Mouse (Mus musculus): ENCODE measurements around the gene Zmym5. TPM values are rescaled to one million over a fixed set of nuclear protein-coding genes. Genes with fewer than 3 reads are reported as not detected.
"Not testable (repeated sequence)": the region's sequence is repeated elsewhere in the genome, so short reads cannot be mapped to it uniquely, and the experiment has no call there.

Zmym5 gene
- 18.2 and 22.6 TPM in 2 replicates for polyA plus RNA-seq (2014; fragmentation: Nextera tagmentation; extraction: Ambion mirVana)

DNA sequence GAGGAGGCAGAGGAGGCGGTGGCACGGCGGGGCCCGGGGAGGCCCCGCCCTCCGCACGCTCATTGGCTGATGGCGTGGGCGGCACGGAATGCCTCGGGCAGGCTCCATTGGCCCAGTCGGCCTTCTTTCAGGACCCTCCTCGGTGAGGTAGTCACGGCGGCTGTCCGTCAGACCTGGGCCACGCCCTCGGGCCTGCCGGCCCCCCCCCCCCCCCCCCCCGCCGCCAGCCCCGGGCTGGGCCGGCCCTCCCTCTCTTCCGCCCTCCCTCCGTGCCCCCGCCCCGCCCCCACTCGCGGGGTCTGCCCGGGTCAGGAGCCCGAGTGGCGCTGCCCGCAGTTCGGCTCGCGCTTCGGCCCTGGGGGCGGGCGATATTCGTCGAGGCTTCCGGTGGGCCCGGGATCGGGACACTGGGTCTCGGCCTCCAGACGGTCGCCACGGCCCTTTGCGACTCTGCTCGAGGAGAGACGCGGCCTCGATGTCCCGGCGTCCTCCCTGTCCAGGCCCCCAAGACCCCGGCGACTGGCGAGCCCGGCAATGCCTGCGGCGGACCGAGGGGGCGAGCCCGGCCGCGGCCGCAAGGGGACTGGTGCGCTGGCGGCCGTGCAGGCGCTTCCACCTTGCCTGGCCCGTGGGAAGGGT, at the start of gene Zmym5:
Gene Zmym5, minus strand, starts transcription at position 16 of the 639 bp plus-strand sequence.
- H3K4me1 ChIP-seq (replicated peaks; ENCODE audit: control insufficient read depth, insufficient read depth, low read length) = peaks cover 15% of the 10 kb centered on the region
- not testable (repeated sequence) for H3K9me3 ChIP-seq (ENCODE audit: control insufficient read depth, low read length); H3K27me3 ChIP-seq (replicated peaks; ENCODE audit: control insufficient read depth, insufficient read depth, low read length); H3K36me3 ChIP-seq (ENCODE audit: control insufficient read depth, insufficient read depth, low read length)
- peak; percentile 95 for DNase-seq (ENCODE audit: low spot score)
- under 1% methylated on average over 28 of the region's 72 CpGs for WGBS
- H3K4me2 ChIP-seq (ENCODE audit: low read length) = peak within 1 kb of the TSS; percentile 79
- peak; percentile 98 for ATAC-seq (replicated peaks; ENCODE audit: low FRiP score, low TSS enrichment, low read depth)
- H3K27ac ChIP-seq (ENCODE audit: low read depth) = peak within 1 kb of the TSS; percentile 95
- peak within 1 kb of the TSS; percentile 61 for H3K4me3 ChIP-seq (ENCODE audit: low read depth, low read length)
- H3K9ac ChIP-seq (ENCODE audit: low read length) = peak within 1 kb of the TSS; percentile 78

DNA sequence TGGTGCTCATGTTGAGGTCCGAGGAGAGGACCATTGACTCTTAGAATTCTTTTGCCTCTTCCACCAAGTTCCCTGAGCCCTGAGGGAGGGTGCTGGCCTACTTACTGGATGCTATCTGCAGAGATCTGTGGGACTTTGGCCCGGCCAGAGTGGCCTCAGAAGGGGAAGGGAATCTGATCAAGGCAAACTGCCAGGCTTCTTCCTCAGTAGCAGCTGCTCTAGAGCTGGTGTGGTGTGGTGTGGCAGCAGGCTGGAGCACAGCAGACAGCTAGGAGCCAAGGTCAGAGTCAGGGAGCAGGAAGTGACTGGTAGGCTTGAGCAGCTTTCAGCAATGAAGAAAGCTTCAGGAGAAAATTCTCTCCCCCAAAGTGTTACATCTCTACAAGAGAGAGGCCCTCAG, 38.2 kb upstream of the Zmym5 start:
- Histone ChIP-seq H3K4me1 (replicated peaks; ENCODE audit: control insufficient read depth, insufficient read depth, low read length) (no peaks in the 10 kb centered on the region), H3K4me3 (ENCODE audit: low read depth, low read length) (no peak overlapping the region), H3K27ac (ENCODE audit: low read depth) (no peak overlapping the region), H3K4me2 (ENCODE audit: low read length) (no peak overlapping the region), H3K36me3 (ENCODE audit: control insufficient read depth, insufficient read depth, low read length) (no peaks in the 10 kb centered on the region), H3K27me3 (replicated peaks; ENCODE audit: control insufficient read depth, insufficient read depth, low read length) (no peaks in the 10 kb centered on the region), H3K9me3 (ENCODE audit: control insufficient read depth, low read length) (peaks cover 7% of the 10 kb centered on the region), H3K9ac (ENCODE audit: low read length) (no peak overlapping the region)
- 74% methylated on average over 2 of the region's 2 CpGs for WGBS
- ATAC-seq (replicated peaks; ENCODE audit: low FRiP score, low TSS enrichment, low read depth) = no peak
- DNase-seq (ENCODE audit: low spot score) = no peak

GRCm38 (mm10) chr14:56848322-56848721, 36.8 kb upstream of the Zmym5 start:
- Histone ChIP-seq H3K4me2 (ENCODE audit: low read length) (no peak overlapping the region), H3K9ac (ENCODE audit: low read length) (no peak overlapping the region), H3K27me3 (replicated peaks; ENCODE audit: control insufficient read depth, insufficient read depth, low read length) (no peaks in the 10 kb centered on the region), H3K4me1 (replicated peaks; ENCODE audit: control insufficient read depth, insufficient read depth, low read length) (no peaks in the 10 kb centered on the region), H3K9me3 (ENCODE audit: control insufficient read depth, low read length) (no peaks in the 10 kb centered on the region), H3K36me3 (ENCODE audit: control insufficient read depth, insufficient read depth, low read length) (no peaks in the 10 kb centered on the region), H3K4me3 (ENCODE audit: low read depth, low read length) (no peak overlapping the region), H3K27ac (ENCODE audit: low read depth) (no peak overlapping the region)
- no peak for DNase-seq (ENCODE audit: low spot score)
- no peak for ATAC-seq (replicated peaks; ENCODE audit: low FRiP score, low TSS enrichment, low read depth)
- WGBS = 54% methylated on average over 2 of the region's 2 CpGs

DNA sequence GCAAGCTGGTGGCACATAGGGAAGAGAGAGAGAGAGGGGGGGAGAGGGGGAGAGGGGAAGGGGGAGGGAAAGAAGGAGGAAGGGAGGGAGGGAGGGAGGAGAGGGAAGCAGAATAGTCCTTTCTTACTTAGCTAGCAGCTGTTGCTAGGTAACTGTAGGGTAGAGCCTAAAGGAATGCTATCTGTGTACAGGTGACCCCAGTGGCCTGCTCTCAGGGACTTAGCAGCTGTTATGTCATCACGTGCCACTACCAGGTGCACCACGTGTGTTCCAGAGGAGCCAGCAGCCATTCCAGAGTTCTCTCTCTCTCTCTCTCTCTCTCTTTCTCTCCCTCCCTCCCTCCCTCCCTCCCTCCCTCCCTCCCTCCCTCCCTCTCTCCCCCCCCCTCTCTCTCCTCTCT, 33.0 kb upstream of the Zmym5 start:
- no peak overlapping the region for H3K27ac ChIP-seq (ENCODE audit: low read depth)
- H3K9me3 ChIP-seq (ENCODE audit: control insufficient read depth, low read length) = no peaks in the 10 kb centered on the region
- no peaks in the 10 kb centered on the region for H3K36me3 ChIP-seq (ENCODE audit: control insufficient read depth, insufficient read depth, low read length)
- no peak overlapping the region for H3K4me2 ChIP-seq (ENCODE audit: low read length)
- H3K9ac ChIP-seq (ENCODE audit: low read length) = no peak overlapping the region
- no peaks in the 10 kb centered on the region for H3K27me3 ChIP-seq (replicated peaks; ENCODE audit: control insufficient read depth, insufficient read depth, low read length)
- WGBS = 36% methylated on average over 2 of the region's 2 CpGs
- no peak overlapping the region for H3K4me3 ChIP-seq (ENCODE audit: low read depth, low read length)
- ATAC-seq (replicated peaks; ENCODE audit: low FRiP score, low TSS enrichment, low read depth) = peak; percentile 81; the same call in 1 of the 2 replicates
- H3K4me1 ChIP-seq (replicated peaks; ENCODE audit: control insufficient read depth, insufficient read depth, low read length) = no peaks in the 10 kb centered on the region
- DNase-seq (ENCODE audit: low spot score) = no peak

DNA sequence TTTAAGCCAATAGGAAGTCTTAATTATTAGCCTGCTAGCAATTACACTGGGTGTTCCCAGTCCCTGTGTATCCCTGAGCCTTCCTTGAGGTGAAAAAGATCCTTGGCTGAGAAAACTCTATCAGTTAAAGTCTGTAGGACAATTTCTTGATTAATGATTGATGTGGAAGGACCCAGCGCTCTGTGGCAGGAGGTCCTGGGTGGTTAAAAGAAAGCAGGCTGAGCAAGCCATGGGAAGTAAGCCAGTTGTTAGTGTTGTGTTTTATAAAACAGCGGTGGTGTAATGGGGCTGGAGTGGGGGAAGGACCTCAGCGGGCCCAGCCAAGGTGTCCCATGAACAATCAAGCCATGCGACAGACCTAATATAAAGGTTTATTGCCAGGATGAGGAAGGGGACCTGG, 32.5 kb upstream of the Zmym5 start:
- H3K36me3 ChIP-seq (ENCODE audit: control insufficient read depth, insufficient read depth, low read length) = no peaks in the 10 kb centered on the region
- DNase-seq (ENCODE audit: low spot score) (no peak), ATAC-seq (replicated peaks; ENCODE audit: low FRiP score, low TSS enrichment, low read depth) (no peak)
- H3K4me3 ChIP-seq (ENCODE audit: low read depth, low read length) = no peak overlapping the region
- no peaks in the 10 kb centered on the region for H3K9me3 ChIP-seq (ENCODE audit: control insufficient read depth, low read length)
- no peak overlapping the region for H3K27ac ChIP-seq (ENCODE audit: low read depth)
- H3K4me1 ChIP-seq (replicated peaks; ENCODE audit: control insufficient read depth, insufficient read depth, low read length) = no peaks in the 10 kb centered on the region
- H3K4me2 ChIP-seq (ENCODE audit: low read length) = no peak overlapping the region
- 40% methylated on average over 4 of the region's 4 CpGs for WGBS
- no peaks in the 10 kb centered on the region for H3K27me3 ChIP-seq (replicated peaks; ENCODE audit: control insufficient read depth, insufficient read depth, low read length)
- no peak overlapping the region for H3K9ac ChIP-seq (ENCODE audit: low read length)

DNA sequence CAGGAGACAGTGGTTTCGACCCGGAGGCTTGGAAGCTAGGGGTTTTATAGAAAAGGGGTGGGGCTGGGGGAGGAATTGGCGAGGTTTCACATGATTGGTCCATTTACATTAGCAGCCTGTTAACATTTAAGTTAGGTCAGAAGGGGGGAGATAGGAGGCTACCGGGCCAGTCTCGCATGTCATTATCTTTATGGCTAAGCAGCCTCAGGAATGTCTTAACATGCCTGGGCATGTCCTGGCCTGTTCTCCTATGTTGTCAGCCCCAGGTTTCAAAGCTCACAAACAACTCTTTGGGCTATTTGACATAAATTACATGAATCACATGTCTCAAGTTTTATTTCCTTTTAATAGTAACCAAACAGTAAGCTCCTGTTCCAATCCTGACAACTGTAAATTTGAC, 23.1 kb upstream of the Zmym5 start:
- not testable (repeated sequence) for ATAC-seq (replicated peaks; ENCODE audit: low FRiP score, low TSS enrichment, low read depth); H3K9ac ChIP-seq (ENCODE audit: low read length); H3K4me3 ChIP-seq (ENCODE audit: low read depth, low read length); H3K27ac ChIP-seq (ENCODE audit: low read depth); H3K9me3 ChIP-seq (ENCODE audit: control insufficient read depth, low read length); H3K4me1 ChIP-seq (replicated peaks; ENCODE audit: control insufficient read depth, insufficient read depth, low read length); H3K27me3 ChIP-seq (replicated peaks; ENCODE audit: control insufficient read depth, insufficient read depth, low read length); H3K36me3 ChIP-seq (ENCODE audit: control insufficient read depth, insufficient read depth, low read length); DNase-seq (ENCODE audit: low spot score); H3K4me2 ChIP-seq (ENCODE audit: low read length)
- 84% methylated on average over 5 of the region's 5 CpGs for WGBS

- DNase-seq (ENCODE audit: low spot score); H3K9me3 ChIP-seq (ENCODE audit: control insufficient read depth, low read length); H3K4me2 ChIP-seq (ENCODE audit: low read length); H3K4me1 ChIP-seq (replicated peaks; ENCODE audit: control insufficient read depth, insufficient read depth, low read length); H3K27me3 ChIP-seq (replicated peaks; ENCODE audit: control insufficient read depth, insufficient read depth, low read length); ATAC-seq (replicated peaks; ENCODE audit: low FRiP score, low TSS enrichment, low read depth); H3K4me3 ChIP-seq (ENCODE audit: low read depth, low read length); H3K9ac ChIP-seq (ENCODE audit: low read length); H3K36me3 ChIP-seq (ENCODE audit: control insufficient read depth, insufficient read depth, low read length); H3K27ac ChIP-seq (ENCODE audit: low read depth): not testable (repeated sequence)
- 57% methylated on average over 10 of the region's 10 CpGs for WGBS
Measured at GRCm38 (mm10) chr14:56833211-56833610, 21.7 kb upstream of the Zmym5 start.

DNA sequence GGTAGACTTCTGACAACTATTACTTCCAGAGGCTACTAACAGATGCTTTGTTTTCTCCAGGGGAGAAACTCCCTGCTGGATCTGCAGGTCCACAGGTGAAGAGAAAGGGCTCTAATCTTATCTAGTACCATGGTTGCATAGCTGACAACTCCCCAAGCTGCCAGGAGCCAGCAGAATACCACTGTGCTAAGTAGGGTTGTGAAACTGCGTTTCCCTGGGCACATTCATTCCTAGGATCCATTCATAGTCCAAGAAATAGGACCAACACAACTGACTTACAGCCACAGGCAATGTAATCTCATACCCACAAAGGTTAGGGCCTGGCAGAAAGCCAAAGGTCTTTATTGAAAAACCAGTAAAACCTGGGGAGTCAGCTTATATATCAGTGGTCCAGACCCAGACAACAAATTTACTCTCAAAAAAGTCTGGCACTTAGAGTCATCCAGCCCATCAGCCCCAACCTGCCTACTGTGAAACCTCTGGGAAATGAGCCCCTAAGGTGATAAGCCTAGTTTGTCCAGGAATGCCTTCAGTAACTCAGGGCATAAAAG, 21.1 kb upstream of the Zmym5 start:
- no peak for DNase-seq (ENCODE audit: low spot score)
- no peak overlapping the region for H3K4me3 ChIP-seq (ENCODE audit: low read depth, low read length)
- H3K9ac ChIP-seq (ENCODE audit: low read length) = no peak overlapping the region
- H3K36me3 ChIP-seq (ENCODE audit: control insufficient read depth, insufficient read depth, low read length) = no peaks in the 10 kb centered on the region
- 66% methylated on average over 1 of the region's 1 CpGs for WGBS
- H3K27ac ChIP-seq (ENCODE audit: low read depth) = no peak overlapping the region
- no peaks in the 10 kb centered on the region for H3K4me1 ChIP-seq (replicated peaks; ENCODE audit: control insufficient read depth, insufficient read depth, low read length)
- no peak overlapping the region for H3K4me2 ChIP-seq (ENCODE audit: low read length)
- H3K9me3 ChIP-seq (ENCODE audit: control insufficient read depth, low read length) = no peaks in the 10 kb centered on the region; the same call in 1 of the 2 replicates
- no peaks in the 10 kb centered on the region for H3K27me3 ChIP-seq (replicated peaks; ENCODE audit: control insufficient read depth, insufficient read depth, low read length)
- no peak for ATAC-seq (replicated peaks; ENCODE audit: low FRiP score, low TSS enrichment, low read depth)

DNA sequence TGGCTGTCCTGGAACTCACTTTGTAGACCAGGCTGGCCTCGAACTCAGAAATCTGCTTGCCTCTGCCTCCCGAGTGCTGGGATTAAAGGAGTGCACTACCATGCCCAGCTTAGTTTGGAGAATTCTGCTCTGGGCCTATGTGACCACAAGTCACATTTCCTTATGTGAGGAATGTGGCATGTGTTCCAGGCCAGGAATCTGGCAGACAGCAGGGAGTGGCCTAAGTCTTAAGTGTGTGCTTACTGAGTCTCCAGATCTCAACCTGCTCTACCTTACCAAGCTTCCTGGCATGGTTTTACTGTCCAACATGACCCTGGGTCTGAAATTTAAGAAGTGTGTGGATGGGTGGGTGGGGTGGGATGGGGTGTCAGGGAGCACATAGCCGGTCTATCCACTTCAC, 20.6 kb upstream of the Zmym5 start:
- Histone ChIP-seq H3K4me1 (replicated peaks; ENCODE audit: control insufficient read depth, insufficient read depth, low read length) (no peaks in the 10 kb centered on the region), H3K4me3 (ENCODE audit: low read depth, low read length) (no peak overlapping the region), H3K4me2 (ENCODE audit: low read length) (no peak overlapping the region), H3K9ac (ENCODE audit: low read length) (no peak overlapping the region), H3K9me3 (ENCODE audit: control insufficient read depth, low read length) (no peaks in the 10 kb centered on the region; the same call in 1 of the 2 replicates), H3K27me3 (replicated peaks; ENCODE audit: control insufficient read depth, insufficient read depth, low read length) (no peaks in the 10 kb centered on the region), H3K27ac (ENCODE audit: low read depth) (no peak overlapping the region), H3K36me3 (ENCODE audit: control insufficient read depth, insufficient read depth, low read length) (no peaks in the 10 kb centered on the region)
- WGBS = 84% methylated on average over 3 of the region's 3 CpGs
- DNase-seq (ENCODE audit: low spot score) = peak; percentile 24
- ATAC-seq (replicated peaks; ENCODE audit: low FRiP score, low TSS enrichment, low read depth) = no peak
